Mouse (Mus musculus) hindbrain, embryonic 12.5 days (tissue): ENCODE measurements at regions not wholly inside any gene's neighbourhood (a gene's known extent, or its start where the extent isn't known, plus 50 kb on each side); places are given as distances from the start of the nearest gene placed in this dataset.

ENCODE experiments used
- ATAC-seq: fragments of 200-750 bp; cut with Nextera tagmentation; 2 replicates; pipeline ENCODE4 v1.8.0; 2017; ENCODE audit warnings: moderate TSS enrichment; ENCODE audit not compliant: low FRiP score
- H3K27ac ChIP-seq: fragments of 300-500 bp; sonication (generic); 2 replicates; pipeline ENCODE4 v1.5.1; 2016; ENCODE audit warnings: mild to moderate bottlenecking
- H3K27me3 ChIP-seq: fragments of 300-500 bp; sonication (generic); 2 replicates; pipeline ENCODE4 v1.6.1; 2016; ENCODE audit warnings: mild to moderate bottlenecking
- H3K36me3 ChIP-seq: fragments of 300-500 bp; sonication (generic); 2 replicates; pipeline ENCODE4 v1.6.1; 2016; ENCODE audit warnings: mild to moderate bottlenecking
- H3K4me1 ChIP-seq: fragments of 300-500 bp; sonication (generic); 2 replicates; pipeline ENCODE4 v1.6.1; 2016
- H3K4me2 ChIP-seq: fragments of 300-500 bp; sonication (generic); replicated peaks from 2 replicates; pipeline ENCODE4 v1.6.1; 2016; ENCODE audit warnings: mild to moderate bottlenecking
- H3K4me3 ChIP-seq: fragments of 300-500 bp; sonication (generic); 2 replicates; pipeline ENCODE4 v1.5.1; 2016; ENCODE audit warnings: mild to moderate bottlenecking
- H3K9ac ChIP-seq: fragments of 300-500 bp; sonication (generic); 2 replicates; pipeline ENCODE4 v1.6.1; 2016; ENCODE audit warnings: mild to moderate bottlenecking, moderate library complexity
- H3K9me3 ChIP-seq: fragments of 300-500 bp; sonication (generic); replicated peaks from 2 replicates; pipeline ENCODE4 v1.6.1; 2016; ENCODE audit warnings: mild to moderate bottlenecking
- WGBS: fragments of 180-500 bp; shearing (Covaris S2); methylation state at CpG from one replicate; pipeline ENCODE4 v1.1.7; 2016; 5-methylcytosine and 5-hydroxymethylcytosine counted together

DNA sequence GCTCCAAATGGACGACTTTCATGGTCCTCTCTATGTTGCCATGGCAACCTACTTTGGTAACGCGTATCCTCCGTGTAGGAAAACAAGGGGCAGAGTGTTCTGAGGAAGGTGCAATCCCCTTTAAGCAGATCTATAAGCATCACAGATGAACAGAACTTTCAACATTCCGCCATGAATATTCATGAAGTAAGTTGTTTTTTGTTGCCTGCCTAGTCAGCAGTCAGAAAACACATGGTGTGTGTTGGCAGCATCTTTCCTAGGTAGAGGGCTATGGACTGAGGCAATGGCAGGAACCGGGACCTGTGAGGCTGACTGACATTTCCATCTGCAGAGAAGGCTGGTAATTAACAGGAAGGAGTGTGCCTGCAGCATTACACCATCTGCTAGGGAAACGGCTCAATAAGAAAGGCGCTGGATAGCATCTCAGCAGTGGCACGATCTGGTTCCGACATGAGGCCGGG lies 544.0 kb downstream of the Rnf144a start:
- Histone ChIP-seq H3K4me3 (no peak overlapping the region), H3K4me1 (peaks cover 11% of the 10 kb centered on the region)
- WGBS: 43% methylated on average over 11 of the region's 11 CpGs

DNA sequence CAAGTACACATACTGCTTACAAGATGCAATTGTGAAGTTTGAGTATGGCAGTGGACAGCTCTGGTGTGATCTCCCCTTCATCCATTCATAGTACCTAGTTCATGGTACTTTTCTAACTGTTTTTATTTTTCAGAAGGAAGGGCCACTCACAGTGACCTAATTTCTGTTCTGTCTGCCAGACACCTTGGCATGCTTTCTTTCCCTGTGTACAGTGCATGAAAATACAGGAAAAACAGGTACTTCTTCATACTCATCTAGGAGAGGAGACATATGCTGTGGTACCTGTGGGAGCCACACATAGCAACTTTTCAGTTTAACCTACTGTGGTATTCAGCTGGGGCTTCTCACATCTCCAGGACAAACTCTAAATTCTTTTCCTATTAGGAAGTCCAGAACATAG lies 545.2 kb downstream of the Rnf144a start:
- Histone ChIP-seq H3K4me1 (peaks cover 11% of the 10 kb centered on the region), H3K27ac (no peak overlapping the region), H3K9ac (no peak overlapping the region), H3K36me3 (no peaks in the 10 kb centered on the region), H3K9me3 (no peaks in the 10 kb centered on the region), H3K4me2 (no peak overlapping the region), H3K27me3 (no peaks in the 10 kb centered on the region), H3K4me3 (no peak overlapping the region)
- no peak for ATAC-seq

More for the DNA sequence above, 544.0 kb downstream of the Rnf144a start:
- ATAC-seq: peak; percentile 96
- peak overlapping the region; percentile 57; the same call in 1 of the 2 replicates for H3K27ac ChIP-seq
- H3K9ac ChIP-seq: no peak overlapping the region
- no peaks in the 10 kb centered on the region for H3K36me3 ChIP-seq
- peak overlapping the region; percentile 38 for H3K4me2 ChIP-seq
- H3K9me3 ChIP-seq: no peaks in the 10 kb centered on the region
- H3K27me3 ChIP-seq: no peaks in the 10 kb centered on the region

DNA sequence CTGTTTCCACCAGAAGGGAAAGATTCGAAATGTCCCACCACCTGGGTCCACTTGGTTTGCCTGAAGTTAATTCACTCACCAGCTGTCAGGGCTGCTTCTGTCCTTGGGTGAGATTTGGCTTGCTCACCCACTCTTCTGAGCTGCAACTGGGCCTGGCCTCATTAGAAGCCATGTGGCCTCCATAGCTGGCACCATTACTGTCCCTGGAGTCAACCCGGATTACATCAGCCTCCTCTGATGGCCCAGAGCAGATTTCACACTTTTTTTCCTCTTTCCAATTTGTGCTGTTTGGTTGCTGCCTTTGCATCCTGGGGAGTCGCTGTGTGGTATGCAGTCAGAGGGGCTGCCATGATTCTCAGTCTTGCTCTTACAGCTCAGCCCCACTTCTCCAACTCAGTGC lies 550.0 kb downstream of the Rnf144a start:
- H3K4me2 ChIP-seq: no peak overlapping the region
- no peaks in the 10 kb centered on the region for H3K9me3 ChIP-seq
- no peaks in the 10 kb centered on the region for H3K4me1 ChIP-seq
- no peak overlapping the region for H3K27ac ChIP-seq
- WGBS: 87% methylated on average over 3 of the region's 3 CpGs
- no peak overlapping the region for H3K9ac ChIP-seq
- no peaks in the 10 kb centered on the region for H3K27me3 ChIP-seq
- no peaks in the 10 kb centered on the region for H3K36me3 ChIP-seq
- no peak for ATAC-seq
- no peak overlapping the region for H3K4me3 ChIP-seq

DNA sequence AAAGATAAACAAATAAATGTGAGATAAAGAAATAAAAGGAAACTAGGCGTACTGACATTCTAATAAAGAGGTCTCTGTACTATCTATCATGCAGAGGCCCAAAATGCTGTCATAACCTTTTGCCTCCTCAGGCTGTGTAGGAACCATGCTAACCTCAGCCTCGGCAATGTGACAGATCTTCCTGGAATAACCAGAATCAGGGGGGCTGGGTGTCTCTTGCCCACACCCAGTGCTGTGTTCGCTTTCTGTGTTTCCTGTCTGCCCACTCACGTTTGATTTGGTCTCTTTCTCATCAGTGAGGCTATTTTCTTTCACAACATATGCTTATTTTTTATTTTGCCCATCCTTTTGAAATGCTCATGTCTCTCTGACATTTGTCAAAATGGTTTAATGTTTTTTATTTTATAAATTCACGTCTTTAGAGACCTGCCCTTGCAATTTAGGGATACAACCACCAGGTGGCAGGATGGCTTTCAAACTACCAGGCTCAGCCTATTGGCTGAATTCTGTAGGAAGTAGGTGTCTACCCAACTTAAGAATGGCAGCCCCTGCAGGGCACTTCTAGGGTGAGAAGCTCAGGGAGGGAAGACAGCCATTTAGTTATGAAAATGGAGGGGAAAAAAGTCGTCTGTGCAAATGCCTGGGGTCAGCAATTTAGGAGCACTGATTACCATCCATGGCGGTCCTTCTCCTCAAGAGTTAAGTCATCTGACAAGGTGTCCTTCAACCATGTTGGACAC lies 550.8 kb downstream of the Rnf144a start:
- H3K4me1 ChIP-seq: no peaks in the 10 kb centered on the region
- no peak overlapping the region for H3K27ac ChIP-seq
- no peaks in the 10 kb centered on the region for H3K36me3 ChIP-seq
- no peak overlapping the region for H3K4me2 ChIP-seq
- H3K27me3 ChIP-seq: no peaks in the 10 kb centered on the region
- ATAC-seq: no peak
- H3K9me3 ChIP-seq: no peaks in the 10 kb centered on the region
- H3K4me3 ChIP-seq: no peak overlapping the region
- WGBS: 74% methylated on average over 7 of the region's 7 CpGs
- H3K9ac ChIP-seq: no peak overlapping the region

DNA sequence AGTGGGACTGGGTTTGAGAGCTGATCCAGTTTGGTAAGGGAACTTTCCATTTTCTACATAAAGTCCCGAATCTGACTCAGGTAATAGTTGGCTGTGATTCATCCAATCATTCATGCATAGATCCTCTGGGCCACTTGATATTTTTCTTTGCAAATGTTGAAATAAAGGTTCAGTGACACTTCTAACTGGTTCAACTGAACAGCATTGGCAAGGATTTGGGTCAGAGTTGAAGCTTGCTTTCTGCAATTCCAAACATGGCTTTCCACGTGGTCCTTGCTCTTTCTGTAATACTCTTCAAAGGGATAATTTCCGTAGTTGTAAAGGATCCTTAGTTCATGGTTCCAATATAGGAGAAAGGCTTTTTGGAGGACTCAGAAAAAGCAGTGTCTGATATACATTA lies 554.0 kb downstream of the Rnf144a start:
- H3K36me3 ChIP-seq: no peaks in the 10 kb centered on the region
- ATAC-seq: no peak
- H3K9ac ChIP-seq: no peak overlapping the region
- no peaks in the 10 kb centered on the region for H3K4me1 ChIP-seq
- H3K4me3 ChIP-seq: no peak overlapping the region
- H3K9me3 ChIP-seq: no peaks in the 10 kb centered on the region
- H3K27ac ChIP-seq: no peak overlapping the region
- H3K4me2 ChIP-seq: no peak overlapping the region
- H3K27me3 ChIP-seq: no peaks in the 10 kb centered on the region
- 89% methylated on average over 3 of the region's 3 CpGs for WGBS

DNA sequence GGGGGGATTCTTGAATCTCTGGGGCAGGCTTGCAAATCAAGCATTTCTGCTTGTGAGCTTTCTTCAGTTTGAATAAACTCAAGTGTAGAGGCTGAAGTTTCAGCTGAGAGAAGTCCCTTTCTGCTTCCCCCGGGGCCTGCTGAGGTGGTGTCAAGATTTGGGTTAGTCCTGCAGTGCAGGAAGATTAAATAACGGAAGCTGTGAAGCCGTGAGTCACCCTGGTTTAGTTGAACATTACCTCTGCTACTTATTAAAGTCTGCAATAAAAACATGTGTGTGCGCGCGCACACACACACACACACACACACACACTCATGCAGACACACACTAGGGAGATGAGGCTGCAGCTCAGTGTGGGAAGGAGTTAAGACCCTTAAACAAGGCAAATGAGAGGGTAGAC lies 556.7 kb downstream of the Rnf144a start:
- Histone ChIP-seq H3K9me3 (no peaks in the 10 kb centered on the region), H3K27ac (no peak overlapping the region), H3K27me3 (no peaks in the 10 kb centered on the region), H3K4me3 (no peak overlapping the region), H3K4me2 (no peak overlapping the region), H3K4me1 (no peaks in the 10 kb centered on the region), H3K9ac (no peak overlapping the region), H3K36me3 (no peaks in the 10 kb centered on the region)
- WGBS: 72% methylated on average over 6 of the region's 6 CpGs
- ATAC-seq: no peak

DNA sequence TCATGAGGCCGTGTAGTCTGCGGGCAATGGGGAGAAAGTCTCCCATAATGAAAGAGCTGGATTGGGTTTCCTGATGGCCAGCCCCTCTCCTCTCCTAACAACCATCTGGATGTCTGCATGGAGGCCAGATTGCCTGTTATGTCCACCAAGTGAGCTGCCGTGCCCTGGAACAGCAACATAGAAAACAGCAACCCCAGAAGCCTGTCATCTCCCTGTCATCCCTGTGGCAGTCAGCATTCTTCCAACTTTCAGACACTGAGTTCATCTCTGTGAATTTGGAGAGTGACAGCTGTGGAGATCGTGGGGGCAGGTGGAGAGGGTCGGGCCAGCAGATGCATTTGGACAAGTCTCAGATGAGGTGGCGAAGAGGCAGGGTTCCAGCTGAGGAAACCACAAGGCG lies 585.0 kb downstream of the Rnf144a start:
- ATAC-seq: no peak
- Histone ChIP-seq H3K9me3 (no peaks in the 10 kb centered on the region), H3K4me3 (no peak overlapping the region), H3K27ac (no peak overlapping the region), H3K4me2 (no peak overlapping the region), H3K27me3 (no peaks in the 10 kb centered on the region), H3K36me3 (no peaks in the 10 kb centered on the region), H3K9ac (no peak overlapping the region), H3K4me1 (peaks cover 6% of the 10 kb centered on the region; the same call in 1 of the 2 replicates)
- 65% methylated on average over 7 of the region's 7 CpGs for WGBS

DNA sequence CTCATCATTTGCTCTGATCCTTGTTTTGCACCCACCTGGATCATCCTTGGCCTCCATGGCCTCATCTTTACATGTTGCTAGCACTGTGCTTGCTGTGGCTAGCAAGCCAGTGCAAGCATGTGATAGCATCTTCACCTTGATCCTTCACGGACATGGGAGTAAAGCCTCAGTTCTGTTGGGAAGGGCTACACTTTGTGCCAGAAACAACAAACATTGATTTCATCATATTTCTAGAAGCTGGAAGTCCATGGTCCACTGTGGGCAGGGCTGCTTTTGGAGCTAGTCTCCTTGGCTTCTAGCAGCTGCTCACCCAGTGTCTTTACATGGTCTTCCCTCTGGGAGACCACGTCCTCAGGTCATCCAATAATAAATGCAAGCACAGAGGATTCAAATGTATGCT lies 587.1 kb downstream of the Rnf144a start:
- no peak overlapping the region for H3K27ac ChIP-seq

DNA sequence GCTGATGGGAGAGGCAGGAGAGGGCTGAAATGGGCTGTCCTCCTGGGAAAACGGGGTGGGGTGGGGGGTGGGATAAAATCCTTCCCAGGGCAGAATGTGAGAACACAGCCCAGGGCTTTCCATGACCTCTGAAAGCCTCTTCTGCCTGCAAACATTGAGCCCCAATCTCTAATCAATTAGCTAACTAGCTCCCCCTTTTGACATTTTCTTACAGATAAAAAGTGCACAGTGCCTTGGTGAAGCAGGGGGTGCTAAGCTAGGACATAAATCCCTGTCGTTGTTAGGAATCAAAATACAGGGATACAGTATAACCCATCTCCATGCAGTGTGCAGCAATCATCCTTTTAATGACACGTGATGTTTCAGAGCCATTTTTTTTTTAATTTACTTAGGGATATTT lies 588.1 kb downstream of the Rnf144a start:
- 22% methylated on average over 3 of the region's 3 CpGs for WGBS
- Histone ChIP-seq H3K4me1 (peaks cover 6% of the 10 kb centered on the region; the same call in 1 of the 2 replicates), H3K9ac (no peak overlapping the region), H3K4me2 (no peak overlapping the region), H3K4me3 (no peak overlapping the region), H3K36me3 (no peaks in the 10 kb centered on the region), H3K27me3 (no peaks in the 10 kb centered on the region), H3K9me3 (no peaks in the 10 kb centered on the region), H3K27ac (no peak overlapping the region)
- no peak for ATAC-seq

More for the DNA sequence above, 587.1 kb downstream of the Rnf144a start:
- H3K4me3 ChIP-seq: no peak overlapping the region
- H3K9me3 ChIP-seq: no peaks in the 10 kb centered on the region
- H3K9ac ChIP-seq: no peak overlapping the region
- H3K27me3 ChIP-seq: no peaks in the 10 kb centered on the region
- H3K36me3 ChIP-seq: no peaks in the 10 kb centered on the region
- H3K4me1 ChIP-seq: peaks cover 6% of the 10 kb centered on the region; the same call in 1 of the 2 replicates
- no peak overlapping the region for H3K4me2 ChIP-seq
- no peak for ATAC-seq
- WGBS: 82% methylated on average over 2 of the region's 2 CpGs

DNA sequence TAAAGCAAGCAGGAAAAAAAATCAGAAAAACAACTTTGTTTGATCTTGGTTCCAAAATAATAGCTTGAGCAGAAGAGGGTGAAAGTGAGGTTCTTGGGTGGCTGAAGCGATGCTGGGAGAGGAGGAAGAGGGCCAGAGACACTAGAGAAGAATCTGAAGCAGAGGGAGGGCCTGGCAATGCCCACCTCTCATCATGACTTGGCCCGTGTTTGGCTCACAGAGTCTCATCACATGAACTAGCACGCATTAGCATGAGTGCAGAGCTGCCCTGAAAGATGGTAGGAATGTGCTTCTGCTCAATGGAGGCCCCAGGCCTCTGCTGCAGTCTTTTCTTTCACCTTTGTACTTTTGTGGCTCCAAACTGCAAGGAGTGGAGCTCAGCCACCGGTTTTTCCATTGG lies 588.6 kb downstream of the Rnf144a start:
- Histone ChIP-seq H3K4me2 (no peak overlapping the region), H3K27me3 (no peaks in the 10 kb centered on the region), H3K4me3 (no peak overlapping the region), H3K27ac (no peak overlapping the region; the same call in 1 of the 2 replicates), H3K4me1 (peaks cover 6% of the 10 kb centered on the region; the same call in 1 of the 2 replicates), H3K9ac (no peak overlapping the region), H3K36me3 (no peaks in the 10 kb centered on the region), H3K9me3 (no peaks in the 10 kb centered on the region)
- no peak for ATAC-seq
- 42% methylated on average over 4 of the region's 4 CpGs for WGBS

DNA sequence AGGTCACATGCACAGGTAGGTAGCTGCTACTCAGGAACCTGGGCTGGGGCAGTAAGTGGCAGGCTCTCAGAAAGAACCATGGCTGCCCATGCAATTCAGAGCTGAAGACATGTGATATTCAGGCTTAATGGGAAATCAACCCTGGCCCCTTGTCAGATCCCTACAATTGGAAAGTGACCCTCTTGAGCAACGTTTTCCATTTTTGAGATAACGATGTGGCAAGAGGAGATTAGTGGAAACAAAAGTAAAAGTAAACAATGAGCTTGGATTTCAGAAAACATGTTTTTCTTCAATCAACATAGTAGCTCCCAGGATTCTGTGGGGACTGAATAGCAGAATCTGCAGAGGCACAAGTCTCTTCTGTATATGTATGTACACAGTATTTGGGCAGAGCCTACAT lies 598.8 kb downstream of the Rnf144a start:
- H3K36me3 ChIP-seq: no peaks in the 10 kb centered on the region
- H3K9ac ChIP-seq: no peak overlapping the region
- no peaks in the 10 kb centered on the region for H3K9me3 ChIP-seq
- WGBS: 77% methylated on average over 2 of the region's 2 CpGs
- H3K27ac ChIP-seq: no peak overlapping the region
- no peak overlapping the region for H3K4me2 ChIP-seq
- H3K27me3 ChIP-seq: no peaks in the 10 kb centered on the region
- H3K4me3 ChIP-seq: no peak overlapping the region
- no peak for ATAC-seq
- no peaks in the 10 kb centered on the region for H3K4me1 ChIP-seq

DNA sequence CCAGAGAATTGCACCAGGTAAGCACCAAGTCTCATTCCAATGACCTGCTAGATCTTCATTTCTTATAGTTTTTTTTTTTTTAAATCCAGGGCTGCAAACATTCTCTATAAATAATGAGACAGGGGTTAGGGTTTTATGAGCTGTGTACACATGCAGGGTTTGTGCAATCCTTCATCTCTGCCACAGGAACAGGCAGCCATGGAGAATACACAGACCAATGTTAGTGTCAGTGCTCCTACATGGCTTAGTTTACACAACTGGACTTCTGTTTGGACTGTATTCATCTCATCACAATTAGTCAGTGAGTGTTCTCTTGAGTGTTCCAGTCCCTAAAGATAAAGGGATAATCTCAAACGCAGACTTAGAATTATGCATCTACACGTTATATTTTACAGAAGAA lies 620.0 kb downstream of the Rnf144a start:
- Histone ChIP-seq H3K9ac (no peak overlapping the region), H3K4me3 (no peak overlapping the region), H3K9me3 (no peaks in the 10 kb centered on the region), H3K27me3 (no peaks in the 10 kb centered on the region), H3K4me1 (no peaks in the 10 kb centered on the region), H3K27ac (no peak overlapping the region), H3K4me2 (no peak overlapping the region), H3K36me3 (no peaks in the 10 kb centered on the region)
- WGBS: 93% methylated on average over 2 of the region's 2 CpGs
- ATAC-seq: no peak

DNA sequence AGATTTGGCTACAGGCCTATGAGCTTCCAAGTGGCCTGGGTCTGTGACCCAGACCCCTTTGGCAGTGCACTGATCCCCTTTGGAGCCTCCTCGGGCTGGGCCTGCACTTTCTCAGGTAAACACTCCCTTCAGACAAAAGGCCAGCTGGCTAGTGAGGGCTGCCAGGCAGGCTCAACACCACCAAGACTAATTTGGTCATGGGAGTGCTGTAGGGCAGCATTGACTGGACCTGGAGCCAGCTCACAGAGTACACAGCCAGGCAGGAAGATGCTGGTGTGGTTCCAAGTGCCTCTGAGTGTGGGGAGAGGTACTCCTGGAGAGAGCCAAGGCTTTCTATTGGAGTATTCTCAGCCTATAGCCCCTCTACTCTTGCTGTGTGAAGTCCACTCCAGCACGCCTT lies 620.5 kb downstream of the Rnf144a start:
- no peak for ATAC-seq
- no peak overlapping the region for H3K4me2 ChIP-seq
- no peaks in the 10 kb centered on the region for H3K36me3 ChIP-seq
- H3K27ac ChIP-seq: no peak overlapping the region
- no peaks in the 10 kb centered on the region for H3K9me3 ChIP-seq
- H3K4me3 ChIP-seq: no peak overlapping the region
- no peaks in the 10 kb centered on the region for H3K27me3 ChIP-seq
- WGBS: 72% methylated on average over 2 of the region's 2 CpGs
- no peaks in the 10 kb centered on the region for H3K4me1 ChIP-seq
- H3K9ac ChIP-seq: no peak overlapping the region
